Mouse (Mus musculus): Measurements from ENCODE around the gene Unc79.

DNA sequence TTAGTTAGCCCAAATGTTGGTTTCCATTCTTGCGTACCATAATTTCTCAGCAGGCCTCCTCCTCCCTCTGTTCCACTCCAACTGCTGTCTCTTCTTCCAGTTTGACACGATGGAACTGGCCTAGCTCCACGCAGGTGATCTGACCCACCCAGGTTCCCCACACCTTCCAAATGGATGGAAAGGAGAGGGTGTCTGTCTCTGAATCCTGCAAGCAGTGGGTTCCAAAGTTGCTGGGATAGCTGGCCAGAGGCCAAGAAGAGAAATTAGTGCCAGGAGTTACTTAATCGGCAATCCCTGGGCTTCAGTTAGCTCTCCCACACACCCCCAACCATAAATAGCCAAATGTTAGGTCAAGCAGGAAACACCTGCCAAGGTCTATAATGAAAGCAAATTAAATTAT is 212.1 kb downstream of the Unc79 start:
- TF ChIP-seq CTCF (IDR thresholded peaks at IDR 0.05; ENCODE audit: low read depth, low read length): no peak
- TF ChIP-seq POLR2A (IDR thresholded peaks at IDR 0.05; ENCODE audit: extremely low read depth, insufficient read depth, low read length): no peak
